13 mouse cellular contexts compared by ENCODE assay signal in the genomic region with DNA sequence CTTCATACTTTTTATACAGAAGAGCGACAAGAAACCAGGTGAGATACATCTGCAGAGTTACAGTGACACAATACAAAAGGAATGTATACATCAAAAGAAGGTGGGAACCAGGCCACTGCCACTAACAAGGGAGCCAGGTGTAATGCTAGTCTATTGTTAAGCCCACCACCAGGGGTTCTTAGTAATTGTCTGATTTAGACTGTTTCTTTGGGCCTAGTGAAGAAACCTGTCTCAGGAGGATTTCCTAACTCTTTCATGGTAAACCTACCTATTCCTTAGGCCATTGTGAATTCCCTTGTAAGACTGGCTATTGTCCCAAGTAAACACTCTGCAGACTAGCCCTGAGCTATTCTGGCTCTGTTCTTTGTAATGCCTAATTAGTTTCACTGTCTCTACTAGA. TPM values are rescaled to one million over a fixed set of nuclear protein-coding genes. Genes with fewer than 3 reads are reported as not detected.
"Had no signal": no experiment of that assay in that cellular context is flagged by ENCODE, and none has a peak within 500 bp of the region (broad histone marks: within the 10 kb centered on the region; RNA-seq: fewer than 3 reads in every experiment).

No protein-coding gene starts in this region.

RNA-seq across cellular contexts. Expression of a gene that starts 7.1 kb away (rescaled TPM):
- polyA plus RNA-seq: neural tube, embryonic 13.5 days; neural tube, embryonic 14.5 days; neural tube, embryonic 15.5 days; small intestine, adult 2 months; spleen, adult 2 months; stomach, embryonic 14.5 days; stomach, embryonic 15.5 days; stomach, embryonic 16.5 days; stomach, postnatal 0 days; thymus, adult 2 months; thymus, postnatal 0 days; urinary bladder, adult 2 months had no signal

RNA-seq across cellular contexts. Expression of a gene that starts 8.0 kb away (rescaled TPM):
- polyA plus RNA-seq: neural tube, embryonic 13.5 days; neural tube, embryonic 14.5 days; neural tube, embryonic 15.5 days; small intestine, adult 2 months; spleen, adult 2 months; stomach, embryonic 14.5 days; stomach, embryonic 15.5 days; stomach, embryonic 16.5 days; stomach, postnatal 0 days; testis, adult 2 months; thymus, adult 2 months; thymus, postnatal 0 days; urinary bladder, adult 2 months had no signal

RNA-seq across cellular contexts. Expression of a gene that starts 22.3 kb away (rescaled TPM):
- polyA plus RNA-seq: neural tube, embryonic 13.5 days; neural tube, embryonic 14.5 days; neural tube, embryonic 15.5 days; small intestine, adult 2 months; spleen, adult 2 months; stomach, embryonic 14.5 days; stomach, embryonic 15.5 days; stomach, embryonic 16.5 days; stomach, postnatal 0 days; testis, adult 2 months; thymus, adult 2 months; thymus, postnatal 0 days; urinary bladder, adult 2 months had no signal

RNA-seq across cellular contexts. Expression of a gene that starts 28.4 kb away (rescaled TPM):
- polyA plus RNA-seq: neural tube, embryonic 13.5 days; neural tube, embryonic 14.5 days; neural tube, embryonic 15.5 days; small intestine, adult 2 months; spleen, adult 2 months; stomach, embryonic 14.5 days; stomach, embryonic 15.5 days; stomach, postnatal 0 days; testis, adult 2 months; thymus, adult 2 months; thymus, postnatal 0 days; urinary bladder, adult 2 months had no signal

RNA-seq across cellular contexts. Expression of a gene that starts 33.6 kb away (rescaled TPM):
- polyA plus RNA-seq: neural tube, embryonic 13.5 days; neural tube, embryonic 14.5 days; neural tube, embryonic 15.5 days; small intestine, adult 2 months; spleen, adult 2 months; stomach, embryonic 14.5 days; stomach, embryonic 15.5 days; stomach, embryonic 16.5 days; stomach, postnatal 0 days; testis, adult 2 months; thymus, adult 2 months; thymus, postnatal 0 days; urinary bladder, adult 2 months had no signal
